Mouse (Mus musculus): Measurements from ENCODE around the gene Bank1. TPM values are rescaled to one million over a fixed set of nuclear protein-coding genes. Genes with fewer than 3 reads are reported as not detected.

The Bank1 gene
- polyA plus RNA-seq (2016; fragmentation: Nextera tagmentation; extraction: Ambion mirVana), result 0.24 and 0.28 TPM in 2 replicates

DNA sequence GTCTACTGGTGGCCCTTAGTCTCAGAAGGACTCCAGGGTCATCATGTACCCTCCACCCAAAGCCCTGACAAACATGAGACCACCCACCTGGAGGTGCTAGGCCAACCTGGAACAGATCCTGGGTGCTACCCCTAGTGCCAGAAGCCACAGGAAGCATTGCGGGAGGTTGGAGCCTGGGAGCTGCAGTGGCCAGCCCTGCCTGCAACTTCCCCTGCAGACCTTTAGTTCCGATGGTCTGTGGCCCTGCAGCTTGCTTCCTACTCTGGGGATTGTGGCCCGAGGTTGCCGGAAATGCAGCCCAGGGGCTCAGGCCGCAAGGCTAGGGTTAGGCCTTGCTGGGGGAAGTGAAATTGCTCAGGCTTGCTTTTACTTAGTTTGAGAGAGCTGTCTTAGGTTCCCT lies at the start of gene Bank1:
Bank1 (minus strand) TSS at position 284 of the 400 bp plus-strand sequence.
- no peak within 1 kb of the TSS for H3K4me2 ChIP-seq
- H3K27ac ChIP-seq (ENCODE audit: poor library complexity, severe bottlenecking), result no peak within 1 kb of the TSS
- H3K4me1 ChIP-seq (replicated peaks), result no peaks in the 10 kb centered on the region
- H3K9ac ChIP-seq, result no peak within 1 kb of the TSS
- H3K27me3 ChIP-seq (replicated peaks), result no peaks in the 10 kb centered on the region
- ATAC-seq (ENCODE audit: insufficient number of reproducible peaks, low FRiP score), result no peak
- H3K36me3 ChIP-seq, result no peaks in the 10 kb centered on the region
- H3K9me3 ChIP-seq (replicated peaks), result no peaks in the 10 kb centered on the region
- WGBS, result 58% methylated on average over 5 of the region's 5 CpGs
- no peak within 1 kb of the TSS for H3K4me3 ChIP-seq

DNA sequence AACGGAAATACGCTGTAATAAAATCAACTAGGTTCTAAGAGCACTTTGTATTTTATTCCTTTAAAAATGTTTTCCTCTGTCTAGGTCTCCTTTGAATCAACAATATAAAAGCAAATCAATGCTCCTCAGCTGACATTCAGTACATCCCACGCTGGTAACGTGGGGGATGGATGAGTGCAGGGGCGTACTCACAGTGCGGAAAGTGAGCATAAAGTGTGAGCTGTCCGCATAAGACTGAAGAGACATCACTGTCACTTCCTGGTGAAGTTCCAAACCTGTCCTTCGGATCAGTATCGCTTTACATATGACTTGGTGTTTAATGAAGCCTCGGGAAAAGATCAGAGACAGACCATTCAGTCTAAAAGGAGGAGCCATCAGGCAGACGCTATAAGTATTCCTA lies 44.0 kb upstream of the Bank1 start:
- no peaks in the 10 kb centered on the region for H3K9me3 ChIP-seq (replicated peaks)
- WGBS, result 71% methylated on average over 11 of the region's 11 CpGs
- H3K4me2 ChIP-seq, result no peak overlapping the region
- H3K27me3 ChIP-seq (replicated peaks), result no peaks in the 10 kb centered on the region
- H3K9ac ChIP-seq, result no peak overlapping the region
- H3K27ac ChIP-seq (ENCODE audit: poor library complexity, severe bottlenecking), result no peak overlapping the region
- no peak overlapping the region for H3K4me3 ChIP-seq
- ATAC-seq (ENCODE audit: insufficient number of reproducible peaks, low FRiP score), result no peak
- no peaks in the 10 kb centered on the region for H3K36me3 ChIP-seq
- H3K4me1 ChIP-seq (replicated peaks), result no peaks in the 10 kb centered on the region

DNA sequence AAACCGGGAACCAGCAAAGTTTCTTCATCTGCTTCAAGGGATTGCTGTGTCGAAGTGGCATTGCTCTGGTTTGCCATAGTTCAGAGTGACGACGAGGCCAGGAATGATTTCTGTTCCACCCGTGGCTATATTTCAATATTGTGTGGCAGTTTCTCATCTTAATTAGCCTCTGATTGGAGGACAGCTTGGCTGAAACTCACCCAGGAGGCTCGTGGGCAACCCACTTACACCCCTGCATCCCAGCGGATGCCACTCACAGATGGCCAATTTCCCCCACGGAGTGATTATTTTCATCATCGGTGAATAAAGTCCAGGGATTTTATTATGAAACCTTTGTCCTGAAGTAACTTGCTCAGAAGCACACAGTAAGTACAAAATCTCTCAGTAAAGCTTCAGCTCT lies 43.6 kb upstream of the Bank1 start:
- Histone ChIP-seq H3K27ac (ENCODE audit: poor library complexity, severe bottlenecking) (no peak overlapping the region), H3K9me3 (replicated peaks) (no peaks in the 10 kb centered on the region), H3K4me2 (no peak overlapping the region), H3K4me1 (replicated peaks) (no peaks in the 10 kb centered on the region), H3K27me3 (replicated peaks) (no peaks in the 10 kb centered on the region), H3K4me3 (no peak overlapping the region), H3K36me3 (no peaks in the 10 kb centered on the region), H3K9ac (no peak overlapping the region)
- ATAC-seq (ENCODE audit: insufficient number of reproducible peaks, low FRiP score), result no peak
- 76% methylated on average over 9 of the region's 9 CpGs for WGBS

DNA sequence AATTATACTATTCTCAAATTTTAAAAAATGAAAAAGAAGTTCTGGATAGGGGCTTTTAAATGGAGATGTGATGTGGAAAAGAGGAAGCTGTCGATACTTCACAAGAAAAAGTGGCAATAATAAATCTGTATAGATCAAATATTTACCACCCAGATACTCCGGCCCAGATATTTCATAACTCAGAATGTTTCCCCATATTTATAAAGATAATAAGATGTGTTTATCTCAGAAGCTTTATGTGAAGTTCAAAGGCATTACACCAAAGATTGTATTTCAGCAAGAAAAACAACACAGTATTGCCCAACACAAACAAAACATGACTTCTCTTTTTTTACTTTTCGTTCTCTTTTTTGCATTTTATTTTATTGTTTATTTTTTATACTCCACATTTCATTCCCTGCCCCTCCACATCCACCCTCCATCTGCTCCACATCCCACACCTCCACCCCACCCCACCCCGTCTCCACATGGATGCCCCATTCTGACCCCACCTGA lies 42.7 kb upstream of the Bank1 start:
- H3K27me3 ChIP-seq (replicated peaks), result no peaks in the 10 kb centered on the region
- H3K4me1 ChIP-seq (replicated peaks), result no peaks in the 10 kb centered on the region
- 82% methylated on average over 4 of the region's 4 CpGs for WGBS
- no peaks in the 10 kb centered on the region for H3K36me3 ChIP-seq
- H3K9me3 ChIP-seq (replicated peaks), result no peaks in the 10 kb centered on the region
- no peak overlapping the region for H3K27ac ChIP-seq (ENCODE audit: poor library complexity, severe bottlenecking)
- no peak overlapping the region for H3K4me3 ChIP-seq
- H3K9ac ChIP-seq, result no peak overlapping the region
- no peak for ATAC-seq (ENCODE audit: insufficient number of reproducible peaks, low FRiP score)
- no peak overlapping the region for H3K4me2 ChIP-seq

DNA sequence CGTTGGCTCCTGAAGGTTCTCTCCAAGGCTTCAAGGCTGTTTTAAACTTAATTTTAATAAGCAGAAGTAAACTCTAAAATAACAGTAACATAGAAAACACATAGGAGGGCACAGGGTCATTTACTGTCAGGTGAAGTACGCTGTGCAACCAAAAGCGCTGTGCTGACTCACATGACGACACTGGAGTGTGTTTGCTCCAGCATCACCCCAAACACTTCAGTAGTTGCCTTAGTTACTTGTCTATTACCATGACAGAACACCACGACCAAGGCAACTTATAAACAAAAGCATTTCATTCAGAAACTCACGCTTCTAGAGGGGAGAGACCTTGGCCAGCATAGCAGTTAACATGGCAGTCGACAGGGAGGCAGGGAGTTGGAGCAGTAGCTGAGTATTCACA lies 23.8 kb upstream of the Bank1 start:
- ATAC-seq (ENCODE audit: insufficient number of reproducible peaks, low FRiP score), result no peak
- Histone ChIP-seq H3K4me2 (no peak overlapping the region), H3K9me3 (replicated peaks) (no peaks in the 10 kb centered on the region), H3K27ac (ENCODE audit: poor library complexity, severe bottlenecking) (no peak overlapping the region), H3K4me1 (replicated peaks) (no peaks in the 10 kb centered on the region), H3K27me3 (replicated peaks) (no peaks in the 10 kb centered on the region), H3K4me3 (no peak overlapping the region), H3K36me3 (no peaks in the 10 kb centered on the region), H3K9ac (no peak overlapping the region)
- 81% methylated on average over 7 of the region's 7 CpGs for WGBS

DNA sequence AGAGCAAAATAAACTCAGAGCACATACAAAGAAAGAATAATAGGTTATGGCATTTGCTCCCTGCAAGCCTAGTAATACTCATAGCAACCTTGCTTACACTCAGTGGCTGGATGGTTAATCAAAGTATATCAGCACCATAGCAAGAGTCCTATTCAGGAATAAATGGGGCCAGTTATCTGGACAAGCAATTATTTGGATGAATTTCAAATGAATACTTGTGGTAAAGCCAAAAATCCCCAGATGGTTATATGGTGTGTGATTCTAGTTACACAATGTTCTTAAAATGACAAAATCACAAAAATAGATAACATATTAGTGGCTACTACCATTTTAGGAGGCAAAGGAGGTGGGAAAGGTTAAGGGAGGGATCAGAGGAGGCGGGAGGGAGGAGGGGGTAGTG lies 22.7 kb upstream of the Bank1 start:
- Histone ChIP-seq H3K4me2 (no peak overlapping the region), H3K9me3 (replicated peaks) (no peaks in the 10 kb centered on the region), H3K9ac (no peak overlapping the region), H3K27ac (ENCODE audit: poor library complexity, severe bottlenecking) (no peak overlapping the region), H3K36me3 (no peaks in the 10 kb centered on the region), H3K4me3 (no peak overlapping the region), H3K4me1 (replicated peaks) (no peaks in the 10 kb centered on the region), H3K27me3 (replicated peaks) (no peaks in the 10 kb centered on the region)
- no peak for ATAC-seq (ENCODE audit: insufficient number of reproducible peaks, low FRiP score)
- 58% methylated on average over 1 of the region's 1 CpGs for WGBS

DNA sequence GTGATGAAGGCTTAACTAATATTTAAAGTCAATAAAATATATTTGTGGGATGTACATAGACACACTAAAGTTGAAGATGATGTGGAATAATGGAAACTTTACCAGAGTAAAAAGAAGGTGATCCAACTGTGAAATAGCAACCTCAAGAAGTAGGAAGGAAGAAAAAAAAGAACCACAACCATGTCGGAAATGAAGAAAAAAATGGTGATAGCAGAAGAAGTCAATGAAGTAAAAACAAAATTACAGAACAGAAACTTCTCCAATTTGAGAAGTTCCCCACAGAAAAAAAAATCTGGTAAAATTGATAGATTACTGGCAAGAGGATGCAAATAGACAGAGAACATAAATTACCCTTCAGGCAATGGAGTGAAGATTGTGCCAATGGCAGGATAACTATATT lies 21.4 kb upstream of the Bank1 start:
- Histone ChIP-seq H3K4me3 (no peak overlapping the region), H3K36me3 (no peaks in the 10 kb centered on the region), H3K4me2 (no peak overlapping the region), H3K27me3 (replicated peaks) (no peaks in the 10 kb centered on the region), H3K9ac (no peak overlapping the region), H3K27ac (ENCODE audit: poor library complexity, severe bottlenecking) (no peak overlapping the region), H3K9me3 (replicated peaks) (no peaks in the 10 kb centered on the region), H3K4me1 (replicated peaks) (no peaks in the 10 kb centered on the region)
- no peak for ATAC-seq (ENCODE audit: insufficient number of reproducible peaks, low FRiP score)
- WGBS, result 79% methylated on average over 1 of the region's 1 CpGs

DNA sequence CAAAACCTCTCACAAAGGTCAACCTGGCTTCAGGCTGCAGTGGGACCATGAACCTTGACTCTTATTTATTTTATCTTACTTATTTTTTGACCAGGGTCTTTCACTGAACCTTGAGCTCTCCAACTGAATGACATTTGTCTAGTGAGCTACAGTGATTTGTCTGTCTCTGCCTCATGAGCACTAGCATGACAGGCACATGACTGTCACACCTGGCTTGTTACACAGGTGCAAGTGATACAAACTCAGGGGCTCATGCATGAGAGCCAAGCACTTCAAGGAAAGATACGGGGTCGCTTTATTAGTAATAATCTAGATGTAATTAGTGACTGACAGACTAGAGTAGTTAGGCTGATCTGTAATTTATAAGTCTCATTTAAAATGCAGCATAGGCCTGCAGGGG lies 16.0 kb upstream of the Bank1 start:
- Histone ChIP-seq H3K27me3 (replicated peaks) (no peaks in the 10 kb centered on the region), H3K36me3 (no peaks in the 10 kb centered on the region), H3K9ac (no peak overlapping the region), H3K4me1 (replicated peaks) (no peaks in the 10 kb centered on the region), H3K4me3 (no peak overlapping the region), H3K27ac (ENCODE audit: poor library complexity, severe bottlenecking) (no peak overlapping the region), H3K9me3 (replicated peaks) (no peaks in the 10 kb centered on the region), H3K4me2 (no peak overlapping the region)
- WGBS, result 86% methylated on average over 2 of the region's 2 CpGs
- no peak for ATAC-seq (ENCODE audit: insufficient number of reproducible peaks, low FRiP score)

DNA sequence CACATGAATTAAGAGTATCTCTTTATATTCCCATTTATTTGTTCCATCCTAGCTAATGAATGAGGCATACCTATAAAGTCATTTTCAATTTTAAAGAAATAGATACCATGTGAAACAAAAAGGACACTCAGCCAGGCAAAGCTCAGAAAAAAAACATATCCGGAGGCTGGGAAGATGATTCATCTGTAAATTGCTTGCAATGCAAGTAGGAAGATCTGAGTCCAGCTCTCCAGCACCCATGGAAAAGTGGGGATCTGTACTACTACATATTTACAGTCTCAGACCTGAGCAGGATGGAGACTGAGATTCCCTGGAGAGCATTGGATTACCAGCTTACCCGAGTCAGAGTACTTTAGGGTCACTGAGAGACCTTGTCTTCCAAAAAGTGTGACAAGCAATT lies 14.0 kb upstream of the Bank1 start:
- H3K4me1 ChIP-seq (replicated peaks), result no peaks in the 10 kb centered on the region
- no peak overlapping the region for H3K4me2 ChIP-seq
- no peak overlapping the region for H3K27ac ChIP-seq (ENCODE audit: poor library complexity, severe bottlenecking)
- no peaks in the 10 kb centered on the region for H3K27me3 ChIP-seq (replicated peaks)
- 74% methylated on average over 2 of the region's 2 CpGs for WGBS
- ATAC-seq (ENCODE audit: insufficient number of reproducible peaks, low FRiP score), result no peak
- no peak overlapping the region for H3K9ac ChIP-seq
- no peaks in the 10 kb centered on the region for H3K9me3 ChIP-seq (replicated peaks)
- H3K36me3 ChIP-seq, result no peaks in the 10 kb centered on the region
- H3K4me3 ChIP-seq, result no peak overlapping the region

DNA sequence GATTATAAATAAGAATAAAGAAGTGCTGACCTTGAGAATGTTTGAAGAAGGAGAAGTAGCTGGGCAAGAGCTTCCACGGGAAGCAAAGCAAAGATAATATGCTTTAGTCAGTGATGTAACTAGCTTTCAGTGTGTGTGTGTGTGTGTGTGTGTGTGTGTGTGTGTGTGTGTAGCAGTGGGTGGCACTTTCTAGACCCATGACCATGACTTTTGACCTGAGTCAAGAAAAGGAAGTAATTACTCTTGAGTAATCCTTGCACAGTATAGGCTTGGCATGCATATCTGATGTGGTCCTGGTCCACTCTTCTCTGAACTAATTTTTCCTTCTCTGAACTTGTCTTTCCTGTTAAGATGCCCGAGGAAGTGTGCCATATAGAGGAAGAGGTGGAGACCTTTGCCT lies 5.3 kb upstream of the Bank1 start:
- H3K27me3 ChIP-seq (replicated peaks), result no peaks in the 10 kb centered on the region
- ATAC-seq (ENCODE audit: insufficient number of reproducible peaks, low FRiP score), result no peak
- no peaks in the 10 kb centered on the region for H3K4me1 ChIP-seq (replicated peaks)
- no peak overlapping the region for H3K4me2 ChIP-seq
- no peak overlapping the region for H3K27ac ChIP-seq (ENCODE audit: poor library complexity, severe bottlenecking)
- no peaks in the 10 kb centered on the region for H3K36me3 ChIP-seq
- no peak overlapping the region for H3K4me3 ChIP-seq
- H3K9me3 ChIP-seq (replicated peaks), result no peaks in the 10 kb centered on the region
- H3K9ac ChIP-seq, result no peak overlapping the region
- 53% methylated on average over 2 of the region's 2 CpGs for WGBS

DNA sequence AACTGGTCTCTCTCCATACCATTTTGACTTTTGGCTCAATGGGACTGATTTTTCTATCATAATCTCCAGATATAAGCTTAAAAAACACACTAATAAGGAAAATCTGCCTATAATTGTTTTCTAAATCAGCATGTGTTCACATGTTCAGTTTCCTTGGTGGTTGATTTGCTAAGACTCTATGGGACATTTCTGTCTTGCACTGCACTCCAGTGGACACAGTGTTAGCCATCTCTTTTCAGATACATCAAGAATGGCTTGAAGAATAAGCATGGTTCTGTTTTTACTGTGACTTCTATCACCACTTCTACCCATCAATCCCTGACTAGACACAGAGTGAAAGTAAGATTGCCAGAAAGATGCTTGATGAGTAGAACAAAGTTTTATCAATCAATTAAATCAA lies 4.2 kb upstream of the Bank1 start:
- Histone ChIP-seq H3K4me2 (no peak overlapping the region), H3K9me3 (replicated peaks) (no peaks in the 10 kb centered on the region), H3K9ac (no peak overlapping the region), H3K36me3 (no peaks in the 10 kb centered on the region), H3K27me3 (replicated peaks) (no peaks in the 10 kb centered on the region), H3K27ac (ENCODE audit: poor library complexity, severe bottlenecking) (no peak overlapping the region), H3K4me3 (no peak overlapping the region), H3K4me1 (replicated peaks) (no peaks in the 10 kb centered on the region)
- no peak for ATAC-seq (ENCODE audit: insufficient number of reproducible peaks, low FRiP score)

DNA sequence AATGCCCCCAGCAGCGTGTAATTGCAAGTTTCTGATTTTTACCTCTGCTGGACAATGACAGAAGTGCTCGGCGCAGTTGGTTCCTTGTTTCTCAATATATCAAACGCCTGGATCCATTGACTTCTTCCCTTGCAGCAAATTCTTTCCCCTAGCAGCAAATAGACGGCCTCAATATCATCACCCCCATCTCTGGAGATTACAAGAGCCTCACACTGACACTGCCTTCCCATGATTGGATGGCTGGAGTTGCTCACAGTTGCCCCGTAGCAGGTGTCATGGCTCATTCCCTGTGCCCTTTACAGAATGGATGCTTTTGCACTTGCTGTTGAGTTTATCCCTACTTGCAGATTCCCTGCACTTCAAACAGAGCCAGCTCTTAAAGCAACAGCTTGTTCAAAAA lies 3.3 kb upstream of the Bank1 start:
- ATAC-seq (ENCODE audit: insufficient number of reproducible peaks, low FRiP score), result no peak
- H3K4me1 ChIP-seq (replicated peaks), result no peaks in the 10 kb centered on the region
- no peak overlapping the region for H3K4me2 ChIP-seq
- no peaks in the 10 kb centered on the region for H3K36me3 ChIP-seq
- no peak overlapping the region for H3K4me3 ChIP-seq
- no peaks in the 10 kb centered on the region for H3K27me3 ChIP-seq (replicated peaks)
- 66% methylated on average over 6 of the region's 6 CpGs for WGBS
- H3K27ac ChIP-seq (ENCODE audit: poor library complexity, severe bottlenecking), result no peak overlapping the region
- no peak overlapping the region for H3K9ac ChIP-seq
- H3K9me3 ChIP-seq (replicated peaks), result no peaks in the 10 kb centered on the region

Data from heart, embryonic 12.5 days (tissue).